Mouse (Mus musculus) thymus, postnatal 10 days (tissue): ENCODE results near the gene Slc29a3.
"Not testable (repeated sequence)": the region's sequence is repeated elsewhere in the genome, so short reads cannot be mapped to it uniquely, and the experiment has no call there.

Source experiments
- DNase-seq, 2 experiments: peaks; one replicate each; pipeline ENCODE4 v3.0.0; 2021; ENCODE audit warnings: low spot score in 2 of 2

Gene Slc29a3

GRCm38 (mm10) chr10:60767400-60767799, 14.8 kb upstream of the Slc29a3 start:
- DNase-seq: no peak

- DNase-seq: no peak
These were observed 9.5 kb upstream of the Slc29a3 start for GRCm38 (mm10) chr10:60762126-60762525.

- DNase-seq: peak; percentile 83 to 94
These were observed 7.8 kb upstream of the Slc29a3 start for GRCm38 (mm10) chr10:60760377-60760776.

- DNase-seq: peak; percentile 46 to 66
These were observed 4.4 kb upstream of the Slc29a3 start for GRCm38 (mm10) chr10:60756992-60757391.

GRCm38 (mm10) chr10:60756146-60756545, 3.6 kb upstream of the Slc29a3 start:
- no peak for DNase-seq

GRCm38 (mm10) chr10:60753941-60754340, 1.3 kb upstream of the Slc29a3 start:
- no peak for DNase-seq

- peak; percentile 39 to 40 for DNase-seq
These were observed 667 bp upstream of the Slc29a3 start for GRCm38 (mm10) chr10:60753261-60753660.

GRCm38 (mm10) chr10:60747667-60748212, 4.9 kb downstream of the Slc29a3 start:
- no peak for DNase-seq

GRCm38 (mm10) chr10:60746512-60746911, 6.1 kb downstream of the Slc29a3 start:
- DNase-seq: no peak

GRCm38 (mm10) chr10:60744543-60745290, 7.9 kb downstream of the Slc29a3 start:
- DNase-seq: no peak

GRCm38 (mm10) chr10:60743681-60744080, 8.9 kb downstream of the Slc29a3 start:
- no peak for DNase-seq

- DNase-seq: no peak
These were observed 9.7 kb downstream of the Slc29a3 start for GRCm38 (mm10) chr10:60742942-60743341.

- not testable (repeated sequence) for DNase-seq
These were observed 10.3 kb downstream of the Slc29a3 start for GRCm38 (mm10) chr10:60742296-60742695.

- peak in 1 of 2 experiments; percentile 25 for DNase-seq
These were observed 11.2 kb downstream of the Slc29a3 start for GRCm38 (mm10) chr10:60741435-60741834.

- peak in 1 of 2 experiments; percentile 21 for DNase-seq
These were observed 12.8 kb downstream of the Slc29a3 start for GRCm38 (mm10) chr10:60739619-60740363.

GRCm38 (mm10) chr10:60737886-60738640, 14.5 kb downstream of the Slc29a3 start:
- no peak for DNase-seq

- no peak for DNase-seq
These were observed 15.3 kb downstream of the Slc29a3 start for GRCm38 (mm10) chr10:60737169-60737728.

- DNase-seq: no peak
These were observed 16.9 kb downstream of the Slc29a3 start for GRCm38 (mm10) chr10:60735737-60736136.

- DNase-seq: no peak
These were observed 19.1 kb downstream of the Slc29a3 start for GRCm38 (mm10) chr10:60733471-60733870.

GRCm38 (mm10) chr10:60732397-60732861, 20.2 kb downstream of the Slc29a3 start:
- DNase-seq: no peak

GRCm38 (mm10) chr10:60731742-60732141, 20.9 kb downstream of the Slc29a3 start:
- DNase-seq: no peak
